Mouse (Mus musculus) frontal cortex, adult 2 months (tissue): Measurements from ENCODE around the gene Padi1. TPM values are rescaled to one million over a fixed set of nuclear protein-coding genes. Genes with fewer than 3 reads are reported as not detected.

Experiments
- DNase-seq, 2 experiments: peaks; one replicate each; pipeline ENCODE4 v3.0.0; 2022; ENCODE audit warnings: low spot score in 1 of 2; ENCODE audit errors: extremely low spot score in 1 of 2
- polyA plus RNA-seq: library from polyadenylated mRNA; depleted of rRNA; stranded (reverse); fragments of >200 nt; gene quantifications from 2 replicates; pipeline ENCODE4 v1.2.3, GENCODE M21; 2012; rRNA removed

Padi1 gene
- polyA plus RNA-seq: 0.48 and 0.76 TPM in 2 replicates

- DNase-seq: no peak
Observed at GRCm38 (mm10) chr4:140845666-140846065, at the start of gene Padi1. Gene Padi1, minus strand, starts transcription at chr4:140845778.

DNA sequence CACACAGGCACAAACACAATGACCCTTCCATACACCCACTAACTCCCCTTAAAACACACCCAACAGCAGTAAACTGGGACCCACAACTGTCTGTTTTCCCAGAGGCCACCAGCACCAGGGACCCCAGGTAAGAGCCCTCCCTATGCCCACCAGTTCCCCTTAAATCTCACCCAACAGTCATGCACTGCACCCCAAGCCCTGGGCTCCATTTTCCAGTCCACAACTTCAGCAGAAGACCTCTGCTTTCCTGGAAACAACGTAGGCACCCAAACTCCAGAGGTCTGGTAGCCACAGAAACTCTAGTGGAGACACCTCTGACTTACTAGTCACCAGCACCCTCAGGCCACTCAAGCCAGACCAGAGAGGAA, 46.6 kb upstream of the Padi1 start:
- no peak for DNase-seq

DNA sequence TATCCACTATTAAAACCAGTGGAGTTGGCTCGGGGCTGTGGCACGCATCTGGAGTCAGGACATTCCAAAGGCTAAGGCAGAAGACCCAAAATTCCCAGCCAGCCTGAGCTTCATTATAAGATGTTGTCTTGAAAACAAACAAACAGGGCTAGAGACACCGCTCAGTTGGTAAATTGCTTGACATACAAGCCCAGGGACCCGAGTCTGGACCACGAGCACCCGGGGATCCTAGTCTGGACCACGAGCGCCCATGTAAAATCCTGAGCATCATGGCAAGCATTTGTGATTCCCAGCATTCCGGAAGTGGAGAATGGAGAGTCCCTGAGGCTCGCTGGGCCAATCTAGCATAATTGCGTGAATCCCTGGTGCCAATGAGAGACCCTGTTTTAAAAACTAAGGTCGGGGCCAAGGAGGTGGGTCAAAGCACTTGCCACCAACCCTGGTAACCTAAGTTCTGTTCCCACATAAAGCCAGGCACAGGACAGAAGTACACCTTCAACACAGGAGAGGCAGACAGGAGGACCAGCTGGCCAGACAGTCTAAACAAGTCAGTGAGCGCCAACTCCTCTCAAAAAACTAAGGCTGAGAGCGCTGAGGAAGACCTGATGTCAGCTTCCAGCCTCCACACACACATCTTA, 46.1 kb upstream of the Padi1 start:
- DNase-seq: no peak

DNA sequence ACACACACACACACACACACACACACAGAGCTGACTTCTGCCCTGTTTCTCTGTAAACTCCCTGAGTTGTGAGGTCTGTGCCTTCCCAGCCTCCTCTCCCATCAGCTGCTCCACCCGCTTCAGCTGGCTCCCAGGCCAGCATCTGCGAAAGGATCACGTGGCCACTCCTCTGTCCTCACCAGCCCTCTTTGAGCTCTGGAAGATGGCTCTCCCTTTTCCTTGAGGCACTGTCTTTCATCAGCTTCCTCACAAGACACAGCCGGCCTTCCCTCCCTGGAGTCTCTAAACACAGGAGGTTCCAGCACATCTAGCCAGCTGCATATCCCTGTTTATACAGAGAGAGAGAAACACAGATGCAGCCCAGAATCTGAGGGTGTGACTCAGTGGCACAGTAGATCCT, 38.3 kb upstream of the Padi1 start:
- peak in 1 of 2 experiments; percentile 13 for DNase-seq

GRCm38 (mm10) chr4:140882981-140883380, 37.4 kb upstream of the Padi1 start:
- no peak for DNase-seq

GRCm38 (mm10) chr4:140882365-140882764, 36.8 kb upstream of the Padi1 start:
- DNase-seq: no peak

DNA sequence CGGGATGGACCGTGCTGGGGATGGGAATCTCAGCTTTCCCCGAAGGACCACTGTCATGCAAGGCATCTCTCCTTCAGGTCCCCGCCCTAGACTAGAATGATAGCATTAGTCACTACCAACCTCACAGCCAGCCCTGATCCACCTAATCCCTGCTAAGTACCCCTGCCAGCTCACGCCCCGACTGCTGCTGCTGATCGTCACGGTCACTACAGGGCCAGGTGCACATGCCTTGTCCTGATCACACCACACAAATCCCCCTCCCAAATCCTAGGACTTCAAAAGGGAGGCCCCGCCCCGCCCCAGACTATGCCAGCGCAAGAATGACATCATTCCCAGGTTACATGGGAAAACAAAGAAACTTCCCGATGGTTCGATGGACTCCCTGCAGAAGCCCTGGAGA, 36.2 kb upstream of the Padi1 start:
- no peak for DNase-seq

GRCm38 (mm10) chr4:140881026-140881670, 35.6 kb upstream of the Padi1 start:
- DNase-seq: no peak

DNA sequence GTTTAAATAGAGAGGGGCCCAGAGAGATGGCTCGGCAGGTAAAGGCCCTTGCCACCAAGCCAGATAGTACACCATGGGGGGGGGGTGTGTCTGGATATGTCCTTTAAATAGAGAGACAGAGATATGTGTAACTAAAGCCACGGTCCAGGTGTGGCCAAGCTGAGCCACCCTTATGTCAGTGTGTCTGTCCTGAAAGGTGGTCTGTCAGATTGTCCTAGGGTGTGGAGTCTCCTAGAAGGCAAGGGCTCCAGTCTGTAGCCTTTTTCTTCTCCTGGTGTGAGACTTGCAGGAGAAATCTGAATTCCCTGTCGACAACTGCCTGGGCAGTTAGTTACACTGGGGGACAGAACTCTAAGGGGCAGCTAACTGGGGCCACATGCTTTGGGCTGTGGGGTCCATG, 34.6 kb upstream of the Padi1 start:
- no peak for DNase-seq

GRCm38 (mm10) chr4:140879739-140880138, 34.2 kb upstream of the Padi1 start:
- peak; percentile 19 to 56 for DNase-seq

DNA sequence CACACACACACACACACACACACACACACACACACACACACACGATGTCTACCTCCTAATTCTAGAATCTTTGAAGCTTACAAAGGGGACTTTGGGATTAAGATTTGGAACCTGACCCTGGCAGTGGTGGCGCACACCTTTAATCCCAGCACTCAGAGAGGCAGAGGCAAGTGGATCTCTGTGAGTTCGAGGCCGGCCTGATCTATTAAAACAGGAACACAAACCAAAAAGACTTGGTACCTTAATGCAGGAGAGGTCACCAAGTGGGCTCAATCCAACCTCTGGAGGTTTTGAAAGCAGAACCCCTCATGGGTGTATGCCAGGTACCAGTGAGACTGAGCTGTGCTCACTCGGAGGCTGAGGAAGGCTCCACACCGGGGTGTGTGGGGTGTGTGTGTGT, 33.5 kb upstream of the Padi1 start:
- DNase-seq: no peak

DNA sequence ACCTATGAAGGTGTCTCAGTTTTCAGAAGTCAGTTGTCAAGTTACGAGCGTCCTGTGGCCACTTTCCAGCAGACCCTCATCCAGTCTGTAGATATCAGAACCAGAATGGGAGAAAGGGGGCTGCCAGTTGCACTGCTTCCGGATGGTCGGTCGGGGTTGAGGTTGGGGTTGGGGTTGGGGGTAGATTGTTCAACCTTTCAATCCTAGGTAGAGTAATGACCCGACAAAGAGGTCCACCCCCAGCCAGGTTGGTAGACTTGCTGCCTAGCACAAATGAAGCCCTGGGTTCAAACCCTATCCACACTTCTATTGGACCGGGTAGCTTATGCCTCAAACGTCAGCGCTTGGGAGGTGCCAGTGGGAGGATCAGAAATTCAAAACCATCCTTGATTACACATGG, 33.1 kb upstream of the Padi1 start:
- no peak for DNase-seq

DNA sequence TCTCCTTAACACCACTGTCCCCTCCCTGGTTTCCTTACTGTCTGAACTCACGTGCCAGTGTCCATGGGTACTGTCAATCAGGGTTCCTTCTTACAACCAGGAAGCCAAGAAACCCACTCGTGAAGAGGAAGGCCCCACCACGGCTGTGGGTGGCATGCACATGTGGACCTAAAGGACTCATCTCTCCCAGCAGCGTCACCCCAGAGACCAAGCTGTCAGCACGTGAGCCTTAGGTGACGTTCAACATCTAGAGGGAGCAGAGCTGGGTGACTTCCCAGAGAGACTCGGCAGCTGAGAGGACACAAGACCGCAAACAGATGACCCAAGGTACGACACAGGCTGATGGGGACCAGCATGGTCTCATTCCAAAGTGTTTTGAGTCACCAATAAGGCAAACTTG, 31.9 kb upstream of the Padi1 start:
- DNase-seq: no peak

DNA sequence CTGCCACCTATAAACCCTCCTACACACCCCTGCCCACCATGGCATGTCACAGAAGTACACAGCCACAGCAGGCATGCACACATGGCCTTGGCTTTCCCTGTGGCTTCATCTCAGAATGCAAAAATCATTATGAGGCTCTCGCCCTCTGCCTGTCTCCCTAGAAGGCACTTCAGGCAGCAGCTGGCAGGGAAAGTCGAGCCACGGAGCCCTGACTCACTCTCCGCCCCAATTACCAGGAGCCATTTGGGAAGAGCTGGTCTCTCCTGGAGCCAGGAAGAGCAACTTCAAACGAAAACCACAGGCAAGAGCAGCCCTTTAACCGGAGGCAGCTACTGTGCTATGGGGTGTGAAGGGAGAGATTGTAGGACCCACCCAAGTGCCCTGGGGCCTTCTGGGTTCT, 31.1 kb upstream of the Padi1 start:
- DNase-seq: no peak

GRCm38 (mm10) chr4:140876161-140876560, 30.6 kb upstream of the Padi1 start:
- DNase-seq: no peak

DNA sequence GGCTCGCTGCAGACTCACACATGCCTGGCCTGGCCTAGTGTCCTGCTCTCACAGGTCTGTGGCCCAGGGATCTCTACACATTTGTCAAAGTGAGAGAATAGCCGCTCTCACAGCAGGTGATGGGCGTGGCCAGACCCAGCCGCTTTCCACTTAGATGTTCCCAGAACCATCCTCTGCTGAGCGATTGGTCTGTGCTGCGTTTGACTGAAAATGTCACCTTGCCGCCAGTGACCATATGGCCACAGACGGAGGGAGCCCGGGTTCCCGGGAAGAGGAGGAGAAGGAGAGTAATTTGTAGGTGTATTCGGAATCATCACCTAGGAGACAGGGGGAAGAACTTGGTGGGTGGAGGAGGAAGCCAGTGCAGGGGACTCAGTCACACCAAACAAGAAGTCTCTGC, 27.4 kb upstream of the Padi1 start:
- DNase-seq: no peak

DNA sequence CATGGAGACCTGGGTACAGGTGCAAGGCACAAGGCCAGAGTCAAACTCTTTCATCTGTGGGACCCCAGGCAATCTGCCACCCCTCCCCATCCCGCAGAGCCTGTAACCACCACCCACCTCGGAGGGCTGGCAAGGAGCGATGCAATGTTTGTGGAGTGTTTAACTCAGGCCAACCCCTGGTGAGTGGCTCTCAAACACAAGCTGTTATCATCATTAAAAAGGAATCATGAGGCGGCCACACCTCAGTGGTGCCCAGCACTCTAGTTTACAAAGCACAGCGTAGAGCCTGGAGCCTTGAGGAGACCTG, 27.1 kb upstream of the Padi1 start:
- no peak for DNase-seq

GRCm38 (mm10) chr4:140871851-140872685, 26.5 kb upstream of the Padi1 start:
- no peak for DNase-seq

- DNase-seq: no peak
Observed at GRCm38 (mm10) chr4:140871376-140871775, 25.8 kb upstream of the Padi1 start.

DNA sequence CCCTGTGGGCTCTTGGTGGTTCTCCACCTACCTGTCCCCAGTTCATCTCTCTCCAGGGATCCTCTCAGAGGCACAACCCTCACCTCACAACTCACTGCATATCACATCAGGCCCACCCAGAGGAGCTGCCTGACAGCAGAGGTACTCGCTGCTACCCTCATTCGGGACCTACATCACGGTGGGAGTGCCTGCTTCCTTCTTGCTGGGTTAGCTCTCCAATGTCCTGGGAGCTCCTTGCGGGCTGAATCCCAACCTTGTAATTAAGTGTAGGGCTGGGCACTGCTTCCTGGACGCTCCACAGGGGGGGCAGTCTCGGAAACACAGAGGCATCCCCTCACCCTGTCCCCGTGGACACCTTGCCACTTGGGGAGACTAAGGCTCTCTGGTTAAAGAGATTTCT, 25.3 kb upstream of the Padi1 start:
- no peak for DNase-seq

DNA sequence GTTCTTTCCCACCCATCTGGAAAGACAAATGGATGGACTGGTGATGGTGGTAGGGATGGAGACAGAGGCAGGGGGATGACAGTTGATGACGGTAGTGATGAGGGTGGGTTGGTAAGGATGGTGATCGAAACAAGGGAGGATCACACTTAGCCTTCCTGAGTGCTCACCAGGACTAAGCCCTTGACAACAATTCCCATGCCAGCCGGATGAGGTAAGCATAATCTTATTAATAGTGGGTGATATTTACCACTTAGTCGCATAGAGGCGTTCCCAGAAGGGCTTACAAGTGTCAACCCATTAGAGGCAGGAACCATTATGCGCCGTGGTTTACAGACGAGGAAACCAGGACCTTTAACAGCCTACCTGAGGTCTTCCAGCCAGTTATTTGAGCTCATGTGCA, 24.4 kb upstream of the Padi1 start:
- no peak for DNase-seq
